Mouse (Mus musculus): ENCODE measurements around the gene Gbgt1.

DNA sequence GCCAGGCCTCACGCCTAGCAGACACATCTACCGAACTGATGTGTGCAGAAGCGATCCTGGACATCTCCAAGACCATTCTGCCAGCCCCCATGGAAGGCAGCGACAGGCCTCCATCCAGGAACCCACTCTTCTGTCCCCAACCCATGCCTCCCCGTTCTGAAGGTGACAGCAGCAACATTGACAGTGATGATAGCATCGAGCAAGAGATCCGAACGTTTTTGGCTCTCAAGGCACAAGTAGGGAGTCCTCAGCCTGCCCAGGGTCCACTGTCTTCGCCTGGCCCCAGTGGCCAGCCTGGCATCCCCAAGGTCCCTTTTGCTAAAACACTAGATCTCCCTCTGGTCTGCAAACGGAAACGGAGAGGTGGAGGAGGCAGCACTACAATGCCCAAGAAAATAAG is 45.0 kb upstream of the Gbgt1 start:
- TF ChIP-seq POLR2A (IDR thresholded peaks at IDR 0.05; ENCODE audit: borderline replicate concordance, extremely low read depth, low read depth, low read length) (no peak), CTCF (IDR thresholded peaks at IDR 0.05; ENCODE audit: insufficient read depth, low read length) (no peak)

Data from lung, adult 2 months (tissue).